In the genomic region with DNA sequence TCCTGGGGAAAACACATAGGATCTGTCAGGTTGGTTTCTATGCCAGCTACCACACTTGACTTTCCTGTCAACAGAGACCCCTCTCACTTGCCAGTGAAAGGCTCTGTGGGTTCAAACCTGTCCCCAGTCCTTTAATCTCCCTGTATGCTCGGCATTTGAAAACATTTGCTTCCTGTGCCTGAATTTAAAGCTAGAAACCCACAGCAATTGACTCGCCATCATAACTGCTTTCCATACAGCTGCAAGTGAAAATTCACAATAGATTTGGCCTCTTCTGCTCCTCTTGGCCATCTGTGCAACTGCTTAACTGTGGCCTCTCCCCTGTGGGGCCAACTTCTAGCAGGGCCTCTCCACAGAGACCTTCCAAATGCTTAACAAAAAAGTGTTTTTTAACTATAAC, we compare ENCODE assay signal across 8 mouse cellular contexts.
DNase-seq lines count a peak whose midpoint lies in the region; ATAC-seq and TF ChIP-seq lines count a peak whose summit lies in the region.

No protein-coding gene starts in this region.

- 31% methylated on average over 2 of the region's 2 CpGs for WGBS in limb, embryonic 12.5 days
- WGBS in stomach, postnatal 0 days, result 53% methylated on average over 2 of the region's 2 CpGs

- peak overlapping the region; percentile 97 for H3K27ac ChIP-seq in limb, embryonic 12.5 days
- H3K27ac ChIP-seq in stomach, postnatal 0 days (replicated peaks), result peak overlapping the region; percentile 30

- H3K36me3 ChIP-seq in limb, embryonic 12.5 days, result no peaks in the 10 kb centered on the region
- no peaks in the 10 kb centered on the region for H3K36me3 ChIP-seq in stomach, postnatal 0 days (ENCODE audit: control insufficient read depth, insufficient read depth, low read length)

- TF ChIP-seq EP300 in stomach, postnatal 0 days (optimal IDR thresholded peaks at IDR 0.05), result no peak

- H3K27me3 ChIP-seq in limb, embryonic 12.5 days, result no peaks in the 10 kb centered on the region
- no peaks in the 10 kb centered on the region for H3K27me3 ChIP-seq in stomach, postnatal 0 days (ENCODE audit: control insufficient read depth, insufficient read depth, low read length)

- TF ChIP-seq CTCF in stomach, postnatal 0 days (IDR thresholded peaks at IDR 0.05; ENCODE audit: low read depth), result no peak

- ATAC-seq in limb, embryonic 12.5 days (ENCODE audit: insufficient number of reproducible peaks, insufficient read depth, low FRiP score, low TSS enrichment, low read depth), result no peak
- ATAC-seq in stomach, postnatal 0 days (ENCODE audit: low FRiP score, low TSS enrichment), result no peak
- ATAC-seq in erythroblast, adult 5-6 weeks (replicated peaks; ENCODE audit: low FRiP score, poor library complexity, severe bottlenecking), result no peak

- no peak overlapping the region for H3K4me3 ChIP-seq in limb, embryonic 12.5 days (replicated peaks)
- no peak overlapping the region for H3K4me3 ChIP-seq in stomach, postnatal 0 days (ENCODE audit: low read depth, low read length)

- peak; percentile 6 for DNase-seq in adrenal gland, adult 2 months
- no peak for DNase-seq in adrenal gland, postnatal 25 days
- peak; percentile 44 for DNase-seq in thymus, postnatal 0 days (ENCODE audit: low spot score)
- DNase-seq in thymus, postnatal 36 days, result no peak
- no peak for DNase-seq in stomach, postnatal 0 days (ENCODE audit: low spot score)
- no peak for DNase-seq in adrenal gland, postnatal 10 days

- 0 out of 2 replicates have a peak, but pooled peaks cover 4% of the 10 kb centered on the region for H3K9me3 ChIP-seq in limb, embryonic 12.5 days
- H3K9me3 ChIP-seq in stomach, postnatal 0 days (ENCODE audit: control insufficient read depth, low read length), result no peaks in the 10 kb centered on the region

- peaks cover 52% of the 10 kb centered on the region for H3K4me1 ChIP-seq in limb, embryonic 12.5 days (replicated peaks)
- H3K4me1 ChIP-seq in stomach, postnatal 0 days (replicated peaks; ENCODE audit: control insufficient read depth, insufficient read depth), result no peaks in the 10 kb centered on the region; the same call in 1 of the 2 replicates

- peak overlapping the region; percentile 46 for H3K4me2 ChIP-seq in limb, embryonic 12.5 days
- no peak overlapping the region for H3K4me2 ChIP-seq in stomach, postnatal 0 days (replicated peaks; ENCODE audit: low read depth)

- no peak overlapping the region for H3K9ac ChIP-seq in limb, embryonic 12.5 days (replicated peaks)
- H3K9ac ChIP-seq in stomach, postnatal 0 days (ENCODE audit: low read length), result no peak overlapping the region

Comparison
In these comparisons a context has a peak if more than half of its experiments do, and no peak if none do; other contexts are left out.
1. DNase-seq: peak in adrenal gland, adult 2 months (single experiment) and thymus, postnatal 0 days (single experiment); none in adrenal gland, postnatal 25 days (single experiment), thymus, postnatal 36 days (0 of 2), stomach, postnatal 0 days (single experiment) and adrenal gland, postnatal 10 days (single experiment).